Mouse (Mus musculus) mouse embryonic stem cell (cell line): ENCODE data around the gene Atg2a.
"Not testable (repeated sequence)": the region's sequence is repeated elsewhere in the genome, so short reads cannot be mapped to it uniquely, and the experiment has no call there.

Source experiments
- in situ Hi-C, 2 experiments: fragments of 300-500 bp; cut with MboI; formaldehyde crosslinking; loops; 1 replicate in 1 of 2; 3 replicates in 1 of 2; pipeline ENCODE4 v1.14.3; 2019 to 2020; ENCODE audit warnings: low sequenced_read_pairs in 2 of 2, low pct_unique_long_range_greater_than_20kb in 1 of 2, mixed read lengths in 1 of 2; ENCODE audit not compliant: unreplicated experiment in 1 of 2

The Atg2a gene

DNA sequence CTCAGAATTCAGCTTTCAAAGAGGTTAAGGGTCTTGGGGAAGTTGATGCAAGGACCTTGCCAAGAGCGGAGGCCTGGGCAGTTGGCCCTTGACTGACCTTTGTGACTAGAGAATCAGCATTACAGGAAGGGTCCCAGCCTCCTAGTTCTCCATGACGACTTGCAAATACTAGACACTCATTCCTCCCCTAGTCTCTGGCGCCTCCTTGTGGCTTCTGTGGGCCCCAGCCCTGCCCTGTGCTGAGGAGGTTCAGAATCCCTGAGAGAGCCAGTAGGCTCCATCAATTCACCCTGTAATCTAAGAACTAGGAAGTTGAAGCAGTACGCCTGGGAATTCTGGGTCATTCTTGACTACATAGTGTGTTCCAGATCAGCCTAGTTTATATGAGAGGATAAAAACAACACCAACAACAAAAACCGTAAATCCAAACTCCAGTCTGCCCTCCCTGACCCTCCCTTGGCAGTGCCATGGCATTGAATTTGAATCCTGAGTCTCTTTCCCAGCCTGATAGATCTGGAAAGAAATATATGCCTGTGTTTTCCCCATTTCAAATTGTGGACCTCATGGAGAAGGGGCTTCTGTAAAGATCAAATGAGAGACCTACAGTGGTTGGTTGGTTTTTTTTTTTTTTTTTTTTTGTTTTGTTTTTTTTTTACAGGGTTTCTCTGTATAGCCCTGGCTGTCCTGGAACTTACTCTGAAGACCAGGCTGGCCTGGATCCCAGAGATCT is 63.5 kb downstream of the Atg2a start:
- in situ Hi-C loops, result loop anchor here (5.0 kb wide), 1 partner anchor 33 kb away; no protein-coding TSS in a partner anchor

GRCm38 (mm10) chr19:6305517-6306115 is 64.1 kb downstream of the Atg2a start:
- in situ Hi-C loops, result loop anchor here (5.0 kb wide), 1 partner anchor 33 kb away; no protein-coding TSS in a partner anchor

DNA sequence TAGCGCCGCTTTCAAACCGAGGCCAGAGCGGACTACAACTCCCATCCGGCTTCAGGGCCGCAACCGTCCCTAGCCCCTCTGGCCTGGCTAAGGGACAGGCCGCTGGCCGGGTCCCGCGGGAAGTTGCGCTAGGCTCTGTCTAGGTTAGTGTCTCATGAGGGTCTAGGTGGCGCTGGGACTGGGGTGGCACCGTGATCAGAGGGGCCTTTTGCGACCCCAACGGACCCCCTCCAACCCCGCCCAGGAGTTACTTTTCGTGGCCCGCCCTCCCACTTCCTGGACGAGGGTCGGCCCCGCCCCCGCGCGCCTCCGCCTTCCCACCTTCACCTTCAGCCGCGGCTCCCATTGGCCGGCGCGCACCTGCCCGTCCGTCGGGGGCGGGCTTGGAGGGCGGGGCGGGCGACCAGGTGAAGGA is 64.7 kb downstream of the Atg2a start, which contains the start of gene Cdc42bpg:
Gene Cdc42bpg, plus strand, starts transcription at position 320 of the 415 bp plus-strand sequence.
- in situ Hi-C loops, result loop anchor here (5.0 kb wide), 1 partner anchor 34 kb away; no protein-coding TSS in a partner anchor

GRCm38 (mm10) chr19:6306586-6306985 is 65.1 kb downstream of the Atg2a start:
- in situ Hi-C loops, result loop anchor here (5.0 kb wide), 1 partner anchor 34 kb away; no protein-coding TSS in a partner anchor

GRCm38 (mm10) chr19:6307733-6308531 is 66.5 kb downstream of the Atg2a start:
- in situ Hi-C loops, result loop anchor here (5.0 kb wide), 1 partner anchor 36 kb away; no protein-coding TSS in a partner anchor

DNA sequence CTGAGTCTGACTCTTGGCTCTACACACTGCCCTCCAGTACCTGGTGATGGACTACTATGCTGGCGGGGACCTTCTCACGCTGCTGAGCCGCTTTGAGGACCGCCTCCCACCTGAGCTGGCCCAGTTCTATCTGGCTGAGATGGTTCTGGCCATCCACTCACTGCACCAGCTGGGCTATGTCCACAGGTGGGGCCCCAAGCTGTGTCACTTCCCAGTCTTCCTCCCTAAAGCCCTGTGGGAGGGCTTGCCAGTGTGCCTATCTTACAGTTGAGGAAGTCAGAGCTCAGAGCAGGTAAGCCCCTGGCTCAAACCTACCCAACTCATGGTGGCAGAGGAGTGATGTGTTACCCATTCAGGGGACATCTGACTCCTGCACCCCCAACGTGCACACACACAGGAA is 68.7 kb downstream of the Atg2a start:
- in situ Hi-C loops, result no loop called here

DNA sequence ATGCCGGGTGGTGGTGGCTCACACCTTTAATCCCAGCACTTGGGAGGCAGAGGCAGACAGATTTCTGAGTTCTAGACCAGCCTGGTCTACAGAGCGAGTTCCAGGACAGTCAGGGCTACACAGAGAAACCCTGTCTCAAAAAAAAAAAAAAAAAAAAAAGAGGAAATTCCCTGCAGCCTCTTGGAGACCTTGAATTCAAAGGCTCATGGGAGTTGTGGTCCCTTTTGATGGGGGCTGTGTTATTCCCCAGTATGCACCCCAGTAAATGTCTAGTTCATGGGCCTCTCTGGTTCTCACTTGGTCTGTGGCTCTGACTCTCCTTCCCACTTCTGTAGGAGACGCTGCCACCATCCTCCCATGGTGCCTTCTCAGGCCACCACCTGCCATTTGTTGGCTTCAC is 70.3 kb downstream of the Atg2a start:
- in situ Hi-C loops, result not testable (repeated sequence)
